Mouse (Mus musculus) MEL (cell line): ENCODE measurements around the gene Flcn. TPM values are rescaled to one million over a fixed set of nuclear protein-coding genes. Genes with fewer than 3 reads are reported as not detected.

Source experiments
- DNase-seq: peaks from one replicate; pipeline ENCODE4 v3.0.0; 2011; ENCODE audit warnings: low read depth, low spot score
- H3K27ac ChIP-seq: 2 replicates; pipeline ENCODE4 v1.5.1; 2012; ENCODE audit warnings: low read depth, mild to moderate bottlenecking, control low read depth, low read length, moderate library complexity; ENCODE audit not compliant: control insufficient read depth
- H3K27me3 ChIP-seq, 2 experiments: fragments of 150-350 bp in 1 of 2; sonication (generic) in 1 of 2; 2 replicates each; pipeline ENCODE4 v1.6.1; 2012; ENCODE audit warnings: low read length in 2 of 2, mild to moderate bottlenecking in 2 of 2, improper control_type of control experiment in 1 of 2, moderate library complexity in 1 of 2; ENCODE audit not compliant: insufficient read depth in 2 of 2, control insufficient read depth in 1 of 2
- H3K36me3 ChIP-seq, 2 experiments: 2 replicates each; pipeline ENCODE4 v1.6.1; 2012 to 2014; ENCODE audit warnings: low read length in 2 of 2, improper control_type of control experiment in 1 of 2, inconsistent platforms in 1 of 2, mild to moderate bottlenecking in 1 of 2; ENCODE audit not compliant: insufficient read depth in 2 of 2, control insufficient read depth in 1 of 2
- H3K4me1 ChIP-seq, 2 experiments: fragments of 150-350 bp in 1 of 2; sonication (generic) in 1 of 2; 2 replicates each; pipeline ENCODE4 v1.6.1; 2012; ENCODE audit warnings: low read length in 2 of 2, improper control_type of control experiment in 1 of 2, mild to moderate bottlenecking in 1 of 2; ENCODE audit not compliant: insufficient read depth in 2 of 2, control insufficient read depth in 1 of 2
- H3K4me3 ChIP-seq, 2 experiments: fragments of 150-350 bp in 1 of 2; sonication (generic) in 1 of 2; 2 replicates each; pipeline ENCODE4 v1.5.1; 2012; ENCODE audit warnings: low read depth in 2 of 2, low read length in 2 of 2, mild to moderate bottlenecking in 2 of 2, moderate library complexity in 2 of 2, control low read depth in 1 of 2, improper control_type of control experiment in 1 of 2; ENCODE audit not compliant: control insufficient read depth in 1 of 2, insufficient read depth in 1 of 2
- H3K79me2 ChIP-seq: 2 replicates; pipeline ENCODE4 v1.6.1; 2012; ENCODE audit warnings: mild to moderate bottlenecking, low read length, moderate library complexity; ENCODE audit not compliant: control insufficient read depth, poor library complexity, insufficient read depth
- H3K9ac ChIP-seq: 2 replicates; pipeline ENCODE4 v1.6.1; 2012; ENCODE audit warnings: low read depth, mild to moderate bottlenecking, control low read depth, low read length, moderate library complexity; ENCODE audit not compliant: control insufficient read depth, poor library complexity, severe bottlenecking
- H3K9me3 ChIP-seq: fragments of 150-350 bp; sonication (generic); replicated peaks from 2 replicates; pipeline ENCODE4 v1.6.1; 2012; ENCODE audit warnings: mild to moderate bottlenecking, low read length, improper control_type of control experiment, moderate library complexity; ENCODE audit not compliant: insufficient read depth
- BHLHE40 ChIP-seq: IDR thresholded peaks from 2 replicates; pipeline ENCODE4 v1.6.1; 2012; ENCODE audit warnings: low read depth, mild to moderate bottlenecking, inconsistent platforms, low read length, improper control_type of control experiment, borderline replicate concordance
- CHD1 ChIP-seq: IDR thresholded peaks from 2 replicates; pipeline ENCODE4 v1.6.1; 2012; ENCODE audit warnings: low read depth, mild to moderate bottlenecking, inconsistent platforms, low read length, improper control_type of control experiment
- CHD2 ChIP-seq: IDR thresholded peaks from 2 replicates; pipeline ENCODE4 v1.6.1; 2011; ENCODE audit warnings: low read length, improper control_type of control experiment
- CTCF ChIP-seq, 3 experiments: IDR thresholded peaks in 2 of 3; conservative IDR thresholded peaks in 1 of 3; 2 replicates each; pipeline ENCODE4 v1.5.1; 2011 to 2012; ENCODE audit warnings: low read length in 3 of 3, low read depth in 2 of 3, mild to moderate bottlenecking in 2 of 3, improper control_type of control experiment in 1 of 3, inconsistent platforms in 1 of 3, mixed read lengths in 1 of 3, moderate library complexity in 1 of 3; ENCODE audit not compliant: control insufficient read depth in 1 of 3, insufficient read depth in 1 of 3, poor library complexity in 1 of 3, severe bottlenecking in 1 of 3
- E2F4 ChIP-seq: IDR thresholded peaks from 2 replicates; pipeline ENCODE4 v1.6.1; 2011; ENCODE audit warnings: low read depth, low read length, improper control_type of control experiment, borderline replicate concordance
- ELF1 ChIP-seq: IDR thresholded peaks from 2 replicates; pipeline ENCODE4 v1.6.1; 2014; ENCODE audit warnings: low read depth, mild to moderate bottlenecking, inconsistent platforms, low read length, improper control_type of control experiment, moderate library complexity
- EP300 ChIP-seq, 2 experiments: IDR thresholded peaks; 2 replicates each; pipeline ENCODE4 v1.6.1; 2011; ENCODE audit warnings: improper control_type of control experiment in 2 of 2, low read length in 2 of 2, low read depth in 1 of 2, mild to moderate bottlenecking in 1 of 2
- ETS1 ChIP-seq: IDR thresholded peaks from 2 replicates; pipeline ENCODE4 v1.6.1; 2012; ENCODE audit warnings: low read depth, mild to moderate bottlenecking, inconsistent platforms, low read length, improper control_type of control experiment, moderate library complexity
- GABPA ChIP-seq: IDR thresholded peaks from 2 replicates; pipeline ENCODE4 v1.6.1; 2012; ENCODE audit warnings: low read depth, mild to moderate bottlenecking, inconsistent platforms, low read length, improper control_type of control experiment, moderate library complexity
- KAT2A ChIP-seq: conservative IDR thresholded peaks from 2 replicates; pipeline ENCODE4 v1.6.1; 2012; ENCODE audit warnings: low read depth, low read length, improper control_type of control experiment, inconsistent platforms
- MAFK ChIP-seq: IDR thresholded peaks from 2 replicates; pipeline ENCODE4 v1.6.1; 2011; ENCODE audit warnings: low read depth, mild to moderate bottlenecking, low read length, improper control_type of control experiment, borderline replicate concordance
- MEF2A ChIP-seq: IDR thresholded peaks from 2 replicates; pipeline ENCODE4 v1.6.1; 2014; ENCODE audit warnings: low read depth, mild to moderate bottlenecking, inconsistent platforms, low read length, improper control_type of control experiment; ENCODE audit not compliant: poor library complexity, insufficient replicate concordance, severe bottlenecking; ENCODE audit errors: extremely low read depth
- POLR2AphosphoS5 ChIP-seq: IDR thresholded peaks from 2 replicates; pipeline ENCODE4 v1.6.1; 2012; ENCODE audit warnings: low read depth, borderline replicate concordance, mild to moderate bottlenecking, inconsistent platforms, low read length, moderate library complexity, mixed read lengths
- SIN3A ChIP-seq: IDR thresholded peaks from 2 replicates; pipeline ENCODE4 v1.6.1; 2012; ENCODE audit warnings: low read length, improper control_type of control experiment, inconsistent platforms
- SMC3 ChIP-seq: IDR thresholded peaks from 2 replicates; pipeline ENCODE4 v1.6.1; 2011; ENCODE audit warnings: low read depth, low read length, improper control_type of control experiment
- TCF12 ChIP-seq: IDR thresholded peaks from 2 replicates; pipeline ENCODE4 v1.6.1; 2014; ENCODE audit warnings: low read depth, mild to moderate bottlenecking, inconsistent platforms, low read length, improper control_type of control experiment, moderate library complexity
- UBTF ChIP-seq: IDR thresholded peaks from 2 replicates; pipeline ENCODE4 v1.6.1; 2012; ENCODE audit warnings: low read depth, mild to moderate bottlenecking, inconsistent platforms, low read length, improper control_type of control experiment, moderate library complexity, borderline replicate concordance; ENCODE audit not compliant: insufficient read depth
- ZC3H11A ChIP-seq: IDR thresholded peaks from 2 replicates; pipeline ENCODE4 v1.6.1; 2012; ENCODE audit warnings: low read depth, mild to moderate bottlenecking, inconsistent platforms, low read length, improper control_type of control experiment
- ZKSCAN1 ChIP-seq: IDR thresholded peaks from 2 replicates; pipeline ENCODE4 v1.6.1; 2012; ENCODE audit warnings: low read depth, mild to moderate bottlenecking, inconsistent platforms, low read length, improper control_type of control experiment, moderate library complexity
- ZMIZ1 ChIP-seq: IDR thresholded peaks from 2 replicates; pipeline ENCODE4 v1.6.1; 2012; ENCODE audit warnings: low read depth, mild to moderate bottlenecking, inconsistent platforms, low read length, improper control_type of control experiment, moderate library complexity
- polyA plus RNA-seq, 2 experiments: library from polyadenylated mRNA; stranded (reverse) in 1 of 2; unstranded in 1 of 2; fragments of >175 nt in 1 of 2; fragments of >200 nt in 1 of 2; gene quantifications; 2 replicates each; pipeline versions ENCODE4 v1.2.1 to v1.2.4; 2012; ENCODE audit warnings: low replicate concordance in 2 of 2, low read depth in 1 of 2; ENCODE audit not compliant: insufficient read length in 2 of 2, insufficient read depth in 1 of 2, missing spikeins in 1 of 2
- total RNA-seq: library from RNA; depleted of rRNA; stranded (reverse); fragments of 300-350 nt; gene quantifications from 2 replicates; pipeline ENCODE4 v1.2.3, GENCODE M21; 2012

Gene Flcn
- total and polyA plus RNA-seq, 3 experiments, result 33.7 to 36.1 TPM; not detected in 1

- no peak for TF ChIP-seq ZC3H11A
Measured at GRCm38 (mm10) chr11:59760796-59761195, 49.0 kb downstream of the Flcn start (continued).

GRCm38 (mm10) chr11:59759626-59760025, 50.2 kb downstream of the Flcn start:
- Histone ChIP-seq H3K4me1 (peaks cover 2 to 5% of the 10 kb centered on the region in 2 experiments; a peak in 3 of 4 replicates), H3K27me3 (no peaks in the 10 kb centered on the region), H3K4me3 (no peak overlapping the region), H3K36me3 (peaks cover 7 to 17% of the 10 kb centered on the region in 2 experiments), H3K27ac (no peak overlapping the region), H3K79me2 (no peaks in the 10 kb centered on the region), H3K9ac (no peak overlapping the region), H3K9me3 (no peaks in the 10 kb centered on the region)
- TF ChIP-seq EP300 (IDR thresholded peaks at IDR 0.05; ENCODE audit: low read depth in 1 of 2, low read length in 2 of 2) (no peak), MAFK (no peak), E2F4 (no peak), BHLHE40 (no peak), CTCF (IDR thresholded peaks at IDR 0.05 in 2 of 3, conservative IDR thresholded peaks at IDR 0.05 in 1 of 3; ENCODE audit: control insufficient read depth in 1 of 3, insufficient read depth in 1 of 3, low read depth in 2 of 3, low read length in 3 of 3, poor library complexity in 1 of 3, severe bottlenecking in 1 of 3) (no peak), GABPA (no peak), SIN3A (no peak), ZKSCAN1 (no peak), UBTF (no peak), ETS1 (no peak), ELF1 (no peak), KAT2A (no peak), SMC3 (no peak), ZMIZ1 (no peak), MEF2A (no peak), POLR2AphosphoS5 (no peak), ZC3H11A (no peak), TCF12 (no peak), CHD2 (no peak), CHD1 (no peak)
- DNase-seq, result no peak
